Mouse (Mus musculus) splenic B cell, adult 2 months (primary cell): ENCODE measurements at regions not wholly inside any gene's neighbourhood (a gene's known extent, or its start where the extent isn't known, plus 50 kb on each side); places are given as distances from the start of the nearest gene placed in this dataset.
A peak's percentile ranks its signal among the peaks of the same experiment; 100 is the strongest.

ENCODE experiments used
- DNase-seq: peaks from one replicate; pipeline ENCODE4 v3.0.0-alpha.2; 2011; ENCODE audit warnings: low read depth, low spot score
- H3K27me3 ChIP-seq: 2 replicates; pipeline ENCODE4 v1.6.1; 2012; ENCODE audit warnings: mild to moderate bottlenecking, low read length, moderate library complexity, mixed read lengths; ENCODE audit not compliant: control insufficient read depth, poor library complexity, insufficient read depth, severe bottlenecking
- H3K36me3 ChIP-seq: 2 replicates; pipeline ENCODE4 v1.6.1; 2012; ENCODE audit warnings: mild to moderate bottlenecking, low read length, moderate library complexity, mixed read lengths; ENCODE audit not compliant: control insufficient read depth, poor library complexity, insufficient read depth, severe bottlenecking

DNA sequence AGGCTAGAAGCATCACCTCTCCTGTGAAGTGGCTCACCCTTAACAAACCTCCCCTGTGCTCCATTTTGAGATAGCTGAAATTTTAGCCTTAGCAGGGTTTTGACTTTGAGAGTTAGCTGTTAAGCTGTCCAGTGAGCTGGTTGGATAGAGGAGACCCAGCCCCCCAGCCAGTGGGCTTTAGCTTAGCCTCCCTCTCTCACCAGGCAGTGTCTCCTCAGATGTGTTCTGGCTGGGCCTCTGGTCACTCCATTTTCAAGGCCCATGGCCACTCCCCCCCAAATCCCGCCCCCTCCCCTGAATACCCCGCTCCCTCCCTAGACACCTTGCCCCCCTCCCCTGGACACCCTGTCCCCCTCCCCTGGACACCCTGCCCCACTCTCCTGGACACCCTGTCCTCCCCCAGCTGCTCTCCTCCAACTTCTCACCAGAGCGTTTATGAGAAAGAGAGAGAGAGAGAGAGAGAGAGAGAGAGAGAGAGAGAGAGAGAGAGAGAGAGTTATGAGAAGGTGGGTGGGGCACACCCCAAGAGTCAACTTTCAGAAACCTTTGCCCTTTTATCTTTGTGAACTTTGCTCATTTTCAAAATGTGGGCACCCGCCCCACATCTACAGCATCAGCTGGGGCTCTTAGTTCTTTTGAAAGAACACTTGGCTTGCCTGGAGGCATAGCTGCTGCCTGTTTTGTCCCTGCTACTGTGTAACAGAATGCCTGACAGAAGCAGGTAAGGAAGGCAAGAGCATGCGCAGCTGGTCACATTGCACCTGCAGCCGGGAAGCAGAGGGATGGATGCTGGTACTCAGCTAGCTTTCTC is 161.3 kb downstream of the Gadd45g start:
- Histone ChIP-seq H3K36me3 (no peaks in the 10 kb centered on the region), H3K27me3 (no peaks in the 10 kb centered on the region)
- no peak for DNase-seq

DNA sequence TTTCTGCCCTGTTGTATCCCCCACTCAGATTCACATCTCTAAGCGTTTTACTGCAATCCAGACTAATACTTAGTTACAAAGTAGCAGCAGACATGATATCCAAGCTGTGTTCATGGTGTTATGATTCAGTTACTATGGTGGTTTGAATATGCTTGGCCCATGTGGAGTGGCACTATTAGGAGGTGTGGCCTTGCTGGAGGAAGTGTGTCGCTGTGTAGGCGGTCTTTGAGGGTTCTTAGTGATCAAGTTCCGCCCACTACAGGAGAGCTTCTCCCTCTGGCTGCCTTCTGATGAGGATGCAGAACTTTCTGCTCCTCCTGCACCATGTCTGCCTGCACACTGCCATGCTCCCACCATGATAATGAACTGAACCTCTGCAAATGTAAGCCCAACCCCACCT is 162.8 kb downstream of the Gadd45g start:
- H3K27me3 ChIP-seq = no peaks in the 10 kb centered on the region
- no peaks in the 10 kb centered on the region for H3K36me3 ChIP-seq
- DNase-seq = peak; percentile 17

DNA sequence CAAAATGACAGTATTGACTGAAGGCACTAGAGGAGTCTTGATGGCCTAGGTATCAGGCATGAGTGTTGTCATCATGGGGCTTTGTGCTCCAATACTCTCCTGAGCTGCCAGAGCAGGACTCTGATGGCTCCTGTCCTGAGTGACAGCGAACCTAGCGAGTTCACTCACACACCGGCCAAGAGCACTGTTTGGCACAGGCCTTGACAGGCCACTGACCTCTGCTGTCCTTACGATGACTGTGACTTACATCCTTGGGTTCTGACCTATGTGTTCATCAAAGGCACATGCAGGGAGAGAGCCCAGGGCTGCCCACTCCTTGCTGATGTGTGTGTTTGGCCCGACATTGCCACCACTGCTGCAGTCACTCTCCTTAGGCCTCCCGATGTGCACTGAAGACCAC is 163.3 kb downstream of the Gadd45g start:
- H3K27me3 ChIP-seq = no peaks in the 10 kb centered on the region
- DNase-seq = no peak
- H3K36me3 ChIP-seq = no peaks in the 10 kb centered on the region

DNA sequence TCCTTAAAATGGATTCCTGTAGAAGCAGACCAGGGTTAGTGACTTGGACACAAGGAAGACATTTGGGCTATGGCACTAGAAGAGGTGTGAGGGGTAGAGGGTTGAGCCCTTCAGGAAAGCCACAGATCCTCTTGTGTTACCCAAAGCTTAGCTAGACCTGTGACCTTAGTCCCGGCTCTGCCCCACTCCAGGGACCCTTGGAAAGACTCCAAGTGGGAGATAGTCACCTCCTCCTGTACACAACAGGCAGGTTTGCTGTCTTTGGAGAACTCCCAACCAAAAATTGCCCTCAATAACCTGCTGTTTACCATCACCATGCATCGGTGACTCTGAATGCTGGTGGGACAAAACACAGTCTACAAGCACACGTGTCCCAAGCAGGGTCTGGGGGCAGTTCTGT is 164.5 kb downstream of the Gadd45g start:
- no peaks in the 10 kb centered on the region for H3K36me3 ChIP-seq
- no peak for DNase-seq
- H3K27me3 ChIP-seq = no peaks in the 10 kb centered on the region

DNA sequence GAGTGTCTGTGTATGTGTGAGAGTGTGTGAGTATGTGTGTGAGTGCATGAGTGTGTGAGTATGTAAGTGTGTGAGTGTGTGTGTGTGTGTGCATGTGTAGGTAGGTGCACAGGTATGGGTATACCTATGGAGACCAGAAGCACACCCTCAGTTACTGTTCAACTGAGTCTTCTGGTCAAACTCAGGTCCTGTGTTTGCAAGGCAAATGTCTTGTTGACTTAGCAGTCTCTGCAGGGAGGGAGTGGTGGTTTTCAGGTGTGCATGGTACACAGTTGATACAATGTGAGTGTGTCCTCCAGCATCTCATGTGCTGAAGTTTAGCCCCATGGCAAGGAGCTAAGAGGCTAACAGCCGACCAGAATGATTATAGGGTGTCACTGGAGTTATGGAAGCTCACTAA is 166.7 kb downstream of the Gadd45g start:
- Histone ChIP-seq H3K27me3 (no peaks in the 10 kb centered on the region), H3K36me3 (no peaks in the 10 kb centered on the region)
- DNase-seq = no peak

DNA sequence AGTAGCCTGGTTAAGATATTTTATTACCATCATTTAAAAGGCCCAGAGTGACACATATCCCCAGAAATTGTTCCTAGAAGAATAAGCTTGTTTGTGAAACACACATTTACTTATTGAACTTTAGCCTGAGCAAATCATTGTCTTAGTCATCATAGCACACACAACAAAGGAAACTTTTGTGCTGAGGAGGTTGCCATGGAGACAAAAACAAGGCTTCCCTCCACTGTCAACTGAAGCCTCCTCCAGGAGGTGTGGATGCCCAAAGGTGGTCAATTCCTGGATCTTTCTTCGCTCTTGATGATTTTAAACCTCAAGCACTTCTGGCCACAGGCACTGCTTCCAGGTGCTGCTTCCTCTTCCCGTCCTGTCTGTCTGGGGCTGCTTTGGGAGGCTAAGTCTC is 167.3 kb downstream of the Gadd45g start:
- Histone ChIP-seq H3K27me3 (no peaks in the 10 kb centered on the region), H3K36me3 (no peaks in the 10 kb centered on the region)
- DNase-seq = no peak

DNA sequence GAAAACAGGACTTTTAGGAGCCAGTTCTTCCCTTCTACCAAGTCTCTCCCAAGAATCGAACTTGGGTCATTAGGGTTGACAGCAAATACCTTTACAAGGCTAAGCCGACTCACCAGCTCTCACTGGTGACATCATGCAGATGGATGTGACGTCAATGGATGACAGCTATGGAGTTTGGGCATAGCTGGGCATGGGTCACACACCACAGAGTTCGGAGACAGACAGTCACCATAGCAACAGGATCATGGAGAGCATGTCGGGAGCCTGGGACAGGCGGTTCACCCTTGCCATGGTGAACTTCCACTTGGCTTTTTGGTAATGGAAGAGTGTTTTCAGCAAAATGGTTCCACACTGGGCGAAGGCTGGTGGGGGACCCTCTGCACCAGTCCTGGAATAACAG is 168.1 kb downstream of the Gadd45g start:
- Histone ChIP-seq H3K36me3 (no peaks in the 10 kb centered on the region), H3K27me3 (no peaks in the 10 kb centered on the region)
- DNase-seq = no peak

DNA sequence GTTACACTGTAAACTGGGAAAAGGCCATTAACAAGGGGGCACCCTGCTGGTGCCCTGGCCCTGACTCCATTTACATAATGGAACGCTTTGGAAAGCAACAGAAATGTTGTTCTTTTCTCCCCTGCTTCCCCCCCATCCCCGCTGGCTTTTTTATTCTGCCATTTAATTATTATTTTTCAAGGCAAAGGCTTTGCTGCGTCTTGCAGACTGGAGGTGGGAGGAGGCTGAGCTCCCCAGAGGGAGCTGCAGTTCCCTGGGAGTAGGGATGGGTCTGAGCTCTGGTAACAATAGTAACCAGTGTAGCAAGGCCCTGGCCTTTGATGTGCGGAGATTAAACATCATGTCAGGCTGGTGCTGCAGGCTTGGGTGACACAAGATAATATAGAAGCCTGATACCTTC is 168.6 kb downstream of the Gadd45g start:
- no peak for DNase-seq
- Histone ChIP-seq H3K27me3 (no peaks in the 10 kb centered on the region), H3K36me3 (no peaks in the 10 kb centered on the region)

DNA sequence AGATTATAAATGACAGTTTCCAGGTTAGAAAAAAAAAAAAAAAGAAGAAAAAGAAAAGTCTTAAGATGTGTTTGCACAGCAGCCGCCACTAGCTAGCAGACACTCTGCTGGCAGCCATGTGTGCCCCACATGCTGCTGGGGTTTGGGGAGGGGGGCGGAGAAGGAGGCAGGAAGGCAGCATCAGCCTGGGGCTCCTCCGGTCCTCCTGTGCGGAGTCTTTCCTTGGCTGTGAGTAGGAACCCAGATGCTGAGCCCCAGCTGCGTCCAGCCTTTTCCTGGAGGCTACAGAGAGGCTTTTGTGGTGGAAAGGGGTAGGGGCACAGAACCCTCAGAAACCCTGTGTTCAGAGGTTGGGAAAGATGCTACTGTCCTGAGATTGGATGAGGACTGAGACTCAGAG is 169.0 kb downstream of the Gadd45g start:
- Histone ChIP-seq H3K36me3 (no peaks in the 10 kb centered on the region), H3K27me3 (no peaks in the 10 kb centered on the region)
- DNase-seq = no peak

DNA sequence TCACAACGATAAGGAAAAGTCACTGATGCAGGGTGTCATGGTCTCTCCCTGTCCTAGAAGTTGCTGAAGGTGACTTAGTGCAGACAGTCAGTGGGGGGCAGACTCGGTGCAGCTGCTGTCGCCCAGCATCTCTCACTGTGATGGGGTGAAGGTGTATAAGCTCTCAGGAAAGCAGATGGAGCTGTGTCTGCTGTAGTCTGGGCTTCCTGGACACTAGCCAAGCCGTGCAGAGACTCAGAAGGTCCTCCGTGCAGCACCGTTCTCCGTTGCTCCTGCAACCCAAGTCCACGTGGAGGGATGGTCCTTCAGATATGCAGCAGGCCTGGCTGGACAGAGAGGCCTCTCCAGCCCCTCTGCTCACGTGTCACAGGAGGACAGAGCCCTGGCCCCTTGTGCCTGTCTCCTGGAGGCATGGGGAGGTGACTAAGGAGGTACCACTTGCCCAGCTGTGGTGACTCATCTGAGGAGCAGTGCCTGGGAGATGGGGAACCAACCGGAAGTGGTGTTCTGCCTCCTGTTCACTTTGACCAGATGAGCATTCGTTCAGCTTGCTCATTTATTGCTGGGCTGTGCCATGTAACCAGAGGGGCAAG is 171.2 kb downstream of the Gadd45g start:
- no peak for DNase-seq
- H3K36me3 ChIP-seq = no peaks in the 10 kb centered on the region
- H3K27me3 ChIP-seq = no peaks in the 10 kb centered on the region

DNA sequence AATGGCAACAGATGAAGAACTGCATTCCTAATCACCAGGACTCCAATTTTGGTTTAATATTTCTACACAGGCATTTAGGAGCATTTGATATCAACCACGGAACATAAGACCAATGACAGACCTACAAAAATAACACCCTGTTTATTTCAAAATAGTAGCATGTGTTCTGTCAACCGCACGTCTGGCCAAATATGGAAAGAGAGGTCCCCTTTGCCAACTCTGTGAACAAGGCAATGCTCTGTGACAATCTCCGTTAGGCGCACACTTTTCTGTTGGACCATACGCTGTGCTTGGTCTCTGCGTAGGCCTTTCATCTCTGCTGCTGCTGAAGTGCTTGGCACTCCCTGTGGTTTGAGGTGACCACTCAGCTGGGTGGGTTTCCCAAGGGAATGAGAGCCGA is 173.2 kb downstream of the Gadd45g start:
- DNase-seq = no peak

DNA sequence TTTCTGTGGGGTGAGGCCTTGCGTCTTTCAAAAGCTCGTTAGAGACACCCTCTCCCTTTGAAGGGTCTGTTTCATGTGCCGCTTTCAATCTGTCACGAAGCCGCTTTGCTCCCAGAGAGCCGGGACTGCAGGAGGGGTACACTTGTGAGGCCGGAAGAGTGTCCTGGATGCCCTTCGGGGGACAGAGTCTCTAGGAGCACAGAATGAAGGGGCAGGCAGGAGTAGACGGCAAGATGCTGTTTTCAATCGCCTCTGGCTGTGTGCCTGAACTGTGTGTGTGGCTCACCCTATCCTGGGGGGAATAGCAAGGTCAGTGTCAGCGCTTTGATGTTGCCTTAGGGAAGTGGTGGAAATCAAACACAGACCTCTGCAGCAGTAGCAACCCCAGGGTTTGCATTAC is 174.7 kb downstream of the Gadd45g start:
- no peaks in the 10 kb centered on the region for H3K27me3 ChIP-seq
- DNase-seq = no peak
- no peaks in the 10 kb centered on the region for H3K36me3 ChIP-seq

More for the DNA sequence above, 173.2 kb downstream of the Gadd45g start:
- Histone ChIP-seq H3K36me3 (no peaks in the 10 kb centered on the region), H3K27me3 (no peaks in the 10 kb centered on the region)

DNA sequence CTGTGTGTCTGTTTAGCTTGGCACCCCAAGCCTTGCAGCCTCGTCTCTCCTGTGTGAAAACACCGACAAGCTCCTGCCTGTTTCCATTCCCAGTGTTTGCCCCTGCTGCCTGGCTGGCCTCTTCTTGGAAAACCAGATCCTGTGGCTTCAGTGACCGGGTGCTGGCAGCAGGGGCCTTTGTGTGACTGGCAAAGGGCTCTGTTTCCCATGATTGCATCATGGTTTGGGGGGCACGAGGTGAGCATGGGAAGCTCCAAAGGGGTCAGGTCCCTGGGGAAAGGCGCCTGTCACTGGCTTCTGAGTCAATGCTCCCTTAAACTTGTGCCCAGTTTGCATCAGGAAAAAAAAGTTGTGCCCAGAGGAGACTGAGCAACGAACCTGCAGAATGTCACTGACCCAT is 175.3 kb downstream of the Gadd45g start:
- H3K27me3 ChIP-seq = no peaks in the 10 kb centered on the region
- DNase-seq = no peak
- no peaks in the 10 kb centered on the region for H3K36me3 ChIP-seq

DNA sequence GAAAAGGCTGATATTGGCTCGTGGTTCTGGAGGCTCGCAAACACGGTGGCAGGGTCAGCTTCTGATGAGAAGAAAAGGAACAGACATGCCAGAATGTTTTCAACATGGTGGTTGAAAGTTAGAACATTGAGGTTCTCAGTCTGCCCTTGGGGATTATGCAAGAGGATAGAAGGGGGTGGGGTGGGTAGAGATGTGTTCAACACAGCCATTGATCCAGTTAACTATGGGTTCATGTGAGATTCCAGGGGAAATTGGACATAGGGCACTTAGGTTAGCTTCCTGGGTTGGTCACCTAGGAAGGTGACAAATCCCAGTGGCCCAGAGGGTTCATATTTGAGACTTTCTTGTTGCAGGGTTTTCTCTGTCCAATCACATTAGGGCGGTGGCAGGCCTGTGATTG is 176.1 kb downstream of the Gadd45g start:
- DNase-seq = no peak
- H3K27me3 ChIP-seq = no peaks in the 10 kb centered on the region
- no peaks in the 10 kb centered on the region for H3K36me3 ChIP-seq

DNA sequence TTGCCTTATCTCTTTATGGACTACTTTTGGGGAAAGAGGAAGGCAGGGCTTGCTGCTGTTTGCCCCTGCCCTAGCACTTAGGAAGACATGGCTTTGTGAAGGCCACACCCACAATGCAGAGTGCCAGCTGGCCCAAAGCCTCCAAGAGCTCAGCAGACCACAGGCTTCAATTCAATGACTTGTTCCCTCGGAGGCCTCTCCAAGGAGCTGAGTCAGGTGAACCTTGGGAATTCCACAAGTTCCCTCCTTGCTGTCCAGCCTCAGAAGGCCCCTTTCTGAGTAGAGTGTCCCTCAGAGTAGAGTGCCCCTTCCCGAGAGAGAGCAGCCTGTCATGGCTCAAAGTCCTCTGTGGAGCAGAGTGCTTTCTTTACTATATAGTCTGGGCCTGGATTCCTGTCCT is 177.9 kb downstream of the Gadd45g start:
- Histone ChIP-seq H3K27me3 (no peaks in the 10 kb centered on the region), H3K36me3 (no peaks in the 10 kb centered on the region)
- DNase-seq = no peak
